Mouse (Mus musculus): ENCODE data around the gene Kalrn. TPM values are rescaled to one million over a fixed set of nuclear protein-coding genes. Genes with fewer than 3 reads are reported as not detected.
A peak's percentile ranks its signal among the peaks of the same experiment; 100 is the strongest.

Gene Kalrn
- polyA plus RNA-seq, 1 experiment from 2014 or later, result 33.2 TPM

GRCm38 (mm10) chr16:34405094-34405493, 168.2 kb downstream of the Kalrn start:
- Histone ChIP-seq H3K27ac (no peak overlapping the region), H3K4me3 (no peak overlapping the region), H3K36me3 (no peaks in the 10 kb centered on the region), H3K9ac (no peak overlapping the region), H3K4me2 (replicated peaks) (no peak overlapping the region), H3K4me1 (peaks cover 9% of the 10 kb centered on the region; the same call in 1 of the 2 replicates), H3K27me3 (no peaks in the 10 kb centered on the region), H3K9me3 (replicated peaks) (no peaks in the 10 kb centered on the region)
- ATAC-seq (ENCODE audit: low FRiP score), result no peak
- 76% methylated on average over 5 of the region's 5 CpGs for WGBS

GRCm38 (mm10) chr16:34401216-34401615, 172.1 kb downstream of the Kalrn start:
- H3K27ac ChIP-seq, result no peak overlapping the region
- no peaks in the 10 kb centered on the region for H3K27me3 ChIP-seq
- WGBS, result 77% methylated on average over 1 of the region's 1 CpGs
- no peak for ATAC-seq (ENCODE audit: low FRiP score)
- H3K4me1 ChIP-seq, result peaks cover 8% of the 10 kb centered on the region; the same call in 1 of the 2 replicates
- no peaks in the 10 kb centered on the region for H3K36me3 ChIP-seq
- H3K4me2 ChIP-seq (replicated peaks), result no peak overlapping the region
- no peaks in the 10 kb centered on the region for H3K9me3 ChIP-seq (replicated peaks)
- no peak overlapping the region for H3K9ac ChIP-seq
- H3K4me3 ChIP-seq, result no peak overlapping the region

- Histone ChIP-seq H3K27ac (no peak overlapping the region), H3K9ac (no peak overlapping the region), H3K4me2 (replicated peaks) (no peak overlapping the region), H3K4me3 (no peak overlapping the region), H3K36me3 (no peaks in the 10 kb centered on the region), H3K9me3 (replicated peaks) (no peaks in the 10 kb centered on the region), H3K27me3 (no peaks in the 10 kb centered on the region), H3K4me1 (peaks cover 8% of the 10 kb centered on the region; the same call in 1 of the 2 replicates)
- 50% methylated on average over 13 of the region's 13 CpGs for WGBS
- ATAC-seq (ENCODE audit: low FRiP score), result no peak
Observed at GRCm38 (mm10) chr16:34400102-34400728, 173.1 kb downstream of the Kalrn start.

- no peak overlapping the region for H3K27ac ChIP-seq
- H3K4me2 ChIP-seq (replicated peaks), result no peak overlapping the region
- peaks cover 4% of the 10 kb centered on the region; the same call in 1 of the 2 replicates for H3K36me3 ChIP-seq
- no peaks in the 10 kb centered on the region for H3K9me3 ChIP-seq (replicated peaks)
- H3K4me3 ChIP-seq, result no peak overlapping the region
- H3K27me3 ChIP-seq, result no peaks in the 10 kb centered on the region
- peaks cover 12% of the 10 kb centered on the region; the same call in 1 of the 2 replicates for H3K4me1 ChIP-seq
- no peak overlapping the region for H3K9ac ChIP-seq
- no peak for ATAC-seq (ENCODE audit: low FRiP score)
Observed at GRCm38 (mm10) chr16:34395221-34395811, 178.0 kb downstream of the Kalrn start.

GRCm38 (mm10) chr16:34389520-34390271, 183.6 kb downstream of the Kalrn start:
- no peak overlapping the region for H3K27ac ChIP-seq
- no peak overlapping the region for H3K4me3 ChIP-seq
- no peaks in the 10 kb centered on the region for H3K27me3 ChIP-seq
- peaks cover 14% of the 10 kb centered on the region for H3K4me1 ChIP-seq
- no peaks in the 10 kb centered on the region for H3K9me3 ChIP-seq (replicated peaks)
- H3K9ac ChIP-seq, result no peak overlapping the region
- ATAC-seq (ENCODE audit: low FRiP score), result no peak
- 80% methylated on average over 5 of the region's 5 CpGs for WGBS
- peaks cover 16% of the 10 kb centered on the region; the same call in 1 of the 2 replicates for H3K36me3 ChIP-seq
- H3K4me2 ChIP-seq (replicated peaks), result no peak overlapping the region

GRCm38 (mm10) chr16:34388871-34389270, 184.5 kb downstream of the Kalrn start:
- no peak overlapping the region for H3K4me2 ChIP-seq (replicated peaks)
- no peak overlapping the region for H3K4me3 ChIP-seq
- peaks cover 12% of the 10 kb centered on the region for H3K4me1 ChIP-seq
- H3K9me3 ChIP-seq (replicated peaks), result no peaks in the 10 kb centered on the region
- no peak overlapping the region for H3K27ac ChIP-seq
- ATAC-seq (ENCODE audit: low FRiP score), result no peak
- H3K36me3 ChIP-seq, result peaks cover 19% of the 10 kb centered on the region; the same call in 1 of the 2 replicates
- 87% methylated on average over 6 of the region's 6 CpGs for WGBS
- H3K9ac ChIP-seq, result no peak overlapping the region
- H3K27me3 ChIP-seq, result no peaks in the 10 kb centered on the region

- WGBS, result 93% methylated on average over 8 of the region's 8 CpGs
- peaks cover 22% of the 10 kb centered on the region for H3K4me1 ChIP-seq
- no peaks in the 10 kb centered on the region for H3K27me3 ChIP-seq
- H3K36me3 ChIP-seq, result 0 out of 2 replicates have a peak, but pooled peaks cover 20% of the 10 kb centered on the region
- no peak overlapping the region for H3K4me2 ChIP-seq (replicated peaks)
- no peak for ATAC-seq (ENCODE audit: low FRiP score)
- H3K9ac ChIP-seq, result no peak overlapping the region
- no peak overlapping the region for H3K27ac ChIP-seq
- H3K4me3 ChIP-seq, result no peak overlapping the region
- no peaks in the 10 kb centered on the region for H3K9me3 ChIP-seq (replicated peaks)
Observed at GRCm38 (mm10) chr16:34385065-34385464, 188.3 kb downstream of the Kalrn start.

GRCm38 (mm10) chr16:34382992-34383391, 190.3 kb downstream of the Kalrn start:
- ATAC-seq (ENCODE audit: low FRiP score), result peak; percentile 75
- WGBS, result 60% methylated on average over 4 of the region's 4 CpGs

GRCm38 (mm10) chr16:34376166-34376857, 197.0 kb downstream of the Kalrn start:
- Histone ChIP-seq H3K4me3 (no peak overlapping the region), H3K27me3 (no peaks in the 10 kb centered on the region), H3K4me2 (replicated peaks) (no peak overlapping the region), H3K27ac (no peak overlapping the region), H3K9me3 (replicated peaks) (no peaks in the 10 kb centered on the region), H3K4me1 (no peaks in the 10 kb centered on the region), H3K36me3 (no peaks in the 10 kb centered on the region), H3K9ac (no peak overlapping the region)
- no peak for ATAC-seq (ENCODE audit: low FRiP score)
- WGBS, result 82% methylated on average over 12 of the region's 12 CpGs

More at GRCm38 (mm10) chr16:34382992-34383391, 190.3 kb downstream of the Kalrn start:
- H3K9ac ChIP-seq, result 0 out of 2 replicates have a peak overlapping the region, but pooled peaks have one; percentile 6
- H3K4me3 ChIP-seq, result no peak overlapping the region
- no peak overlapping the region for H3K4me2 ChIP-seq (replicated peaks)
- H3K27ac ChIP-seq, result peak overlapping the region; percentile 40; the same call in 1 of the 2 replicates
- H3K9me3 ChIP-seq (replicated peaks), result no peaks in the 10 kb centered on the region
- H3K36me3 ChIP-seq, result 0 out of 2 replicates have a peak, but pooled peaks cover 14% of the 10 kb centered on the region
- peaks cover 14% of the 10 kb centered on the region for H3K4me1 ChIP-seq
- H3K27me3 ChIP-seq, result no peaks in the 10 kb centered on the region

- Histone ChIP-seq H3K36me3 (no peaks in the 10 kb centered on the region), H3K9ac (no peak overlapping the region), H3K27ac (no peak overlapping the region), H3K9me3 (replicated peaks) (no peaks in the 10 kb centered on the region), H3K4me3 (no peak overlapping the region), H3K4me2 (replicated peaks) (no peak overlapping the region), H3K4me1 (no peaks in the 10 kb centered on the region), H3K27me3 (no peaks in the 10 kb centered on the region)
- no peak for ATAC-seq (ENCODE audit: low FRiP score)
- WGBS, result 60% methylated on average over 4 of the region's 4 CpGs
Observed at GRCm38 (mm10) chr16:34373519-34373918, 199.8 kb downstream of the Kalrn start.

- WGBS, result 77% methylated on average over 15 of the region's 15 CpGs
- Histone ChIP-seq H3K9me3 (replicated peaks) (no peaks in the 10 kb centered on the region), H3K36me3 (no peaks in the 10 kb centered on the region), H3K4me1 (no peaks in the 10 kb centered on the region), H3K4me2 (replicated peaks) (no peak overlapping the region), H3K9ac (no peak overlapping the region), H3K27me3 (no peaks in the 10 kb centered on the region), H3K4me3 (no peak overlapping the region), H3K27ac (no peak overlapping the region)
- no peak for ATAC-seq (ENCODE audit: low FRiP score)
Observed at GRCm38 (mm10) chr16:34372103-34372741, 201.1 kb downstream of the Kalrn start.

Measured in hindbrain, embryonic 12.5 days (tissue).